Mouse (Mus musculus) ZHBTc4 (cell line): Measurements from ENCODE around the gene Slc35b2.

ENCODE experiments used
- DNase-seq: peaks from one replicate; pipeline ENCODE4 v3.0.0-alpha.2; 2011; ENCODE audit warnings: low read depth, low spot score

Slc35b2 gene

GRCm38 (mm10) chr17:45563655-45564530 lies at the start of gene Slc35b2:
Slc35b2 (plus strand) TSS chr17:45563874.
- DNase-seq = peak; percentile 97

GRCm38 (mm10) chr17:45515204-45515726 lies 48.4 kb upstream of the Slc35b2 start:
- peak; percentile 53 for DNase-seq

GRCm38 (mm10) chr17:45515806-45516205 lies 47.9 kb upstream of the Slc35b2 start:
- DNase-seq = no peak

- DNase-seq = peak; percentile 89
Observed at GRCm38 (mm10) chr17:45516488-45516887, 47.2 kb upstream of the Slc35b2 start.

- no peak for DNase-seq
Observed at GRCm38 (mm10) chr17:45517135-45517534, 46.5 kb upstream of the Slc35b2 start.

- no peak for DNase-seq
Observed at GRCm38 (mm10) chr17:45517549-45518215, 46.0 kb upstream of the Slc35b2 start.

GRCm38 (mm10) chr17:45518766-45519475 lies 44.8 kb upstream of the Slc35b2 start:
- DNase-seq = no peak

GRCm38 (mm10) chr17:45520136-45520535 lies 43.5 kb upstream of the Slc35b2 start:
- no peak for DNase-seq

GRCm38 (mm10) chr17:45523263-45523662 lies 40.4 kb upstream of the Slc35b2 start, which contains the start of gene Tcte1:
Tcte1 (plus strand) TSS chr17:45523434.
- DNase-seq = peak; percentile 84

- DNase-seq = no peak
Observed at GRCm38 (mm10) chr17:45524961-45525360, 38.7 kb upstream of the Slc35b2 start.

GRCm38 (mm10) chr17:45526571-45526970 lies 37.1 kb upstream of the Slc35b2 start:
- peak; percentile 81 for DNase-seq

- peak; percentile 43 for DNase-seq
Observed at GRCm38 (mm10) chr17:45530346-45530782, 33.3 kb upstream of the Slc35b2 start.

- no peak for DNase-seq
Observed at GRCm38 (mm10) chr17:45532896-45533295, 30.8 kb upstream of the Slc35b2 start.

GRCm38 (mm10) chr17:45536264-45536663 lies 27.4 kb upstream of the Slc35b2 start:
- DNase-seq = peak; percentile 41

- peak; percentile 22 for DNase-seq
Observed at GRCm38 (mm10) chr17:45538394-45538793, 25.3 kb upstream of the Slc35b2 start.

GRCm38 (mm10) chr17:45539664-45540063 lies 24.0 kb upstream of the Slc35b2 start:
- peak; percentile 22 for DNase-seq

- no peak for DNase-seq
Observed at GRCm38 (mm10) chr17:45542129-45542528, 21.5 kb upstream of the Slc35b2 start.

GRCm38 (mm10) chr17:45542705-45543104 lies 21.0 kb upstream of the Slc35b2 start:
- DNase-seq = no peak

GRCm38 (mm10) chr17:45543115-45543514 lies 20.6 kb upstream of the Slc35b2 start:
- DNase-seq = no peak

- peak; percentile 96 for DNase-seq
Observed at GRCm38 (mm10) chr17:45544001-45544872, 19.4 kb upstream of the Slc35b2 start.

- DNase-seq = peak; percentile 43
Observed at GRCm38 (mm10) chr17:45544873-45545277, 18.8 kb upstream of the Slc35b2 start.
